Mouse (Mus musculus): Measurements from ENCODE around the gene Eva1a.
A peak's percentile ranks its signal among the peaks of the same experiment; 100 is the strongest.

The Eva1a gene

DNA sequence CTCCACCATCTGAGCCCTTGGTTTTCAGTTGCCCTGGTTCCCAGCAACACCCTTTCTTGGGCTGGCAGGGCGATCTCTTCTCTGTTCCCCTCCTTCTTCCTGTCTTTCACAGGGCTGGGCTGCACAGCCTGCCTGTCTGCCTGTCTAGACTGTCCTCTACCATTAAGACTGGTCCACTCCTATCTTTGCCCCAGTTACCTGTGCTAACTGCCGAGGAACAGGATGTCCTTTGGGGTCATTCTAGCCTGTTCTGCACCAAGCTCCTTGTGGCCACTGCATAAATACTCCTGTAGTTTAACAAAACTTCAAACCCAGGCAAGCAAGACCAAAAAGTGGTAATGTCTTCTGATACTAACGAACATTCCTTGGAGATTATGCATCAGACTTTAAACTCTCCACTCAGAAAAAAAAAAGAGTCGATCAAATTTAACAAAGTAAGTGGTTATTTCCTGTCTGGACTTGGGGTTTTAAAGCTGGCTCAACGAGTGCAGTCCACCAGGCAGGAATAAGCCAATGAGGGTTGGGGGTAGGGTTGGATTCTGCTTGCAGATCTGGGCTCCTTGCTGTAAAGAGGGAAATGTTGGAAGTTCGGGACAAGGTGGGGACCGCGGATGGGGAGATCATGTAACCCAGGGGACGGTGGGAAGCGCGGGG, at the start of gene Eva1a:
Gene Eva1a, plus strand, starts transcription at position 210 of the 654 bp plus-strand sequence.
- peak in 1 of 2 experiments; percentile 37 for DNase-seq

DNA sequence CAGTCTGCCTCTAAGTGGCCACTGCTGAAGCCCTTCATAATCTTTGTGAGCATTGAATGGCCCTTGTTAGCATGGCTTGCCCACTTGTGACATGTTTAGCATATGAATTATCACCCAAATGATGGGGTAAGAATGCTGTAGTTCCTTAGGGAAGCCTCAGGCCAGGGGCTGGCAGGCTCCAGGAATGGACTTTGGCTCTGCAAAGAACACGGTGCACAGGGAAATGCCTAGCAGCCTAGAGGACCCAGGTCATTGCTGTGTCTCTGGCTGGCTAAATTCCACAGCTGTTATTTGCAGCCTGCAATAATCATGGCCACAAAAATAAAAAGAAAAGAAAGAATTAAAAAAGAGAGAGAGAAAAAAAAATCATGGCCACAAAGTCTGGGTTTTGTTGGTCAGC, 28.5 kb upstream of the Eva1a start:
- peak in 1 of 2 experiments; percentile 20 for DNase-seq

DNA sequence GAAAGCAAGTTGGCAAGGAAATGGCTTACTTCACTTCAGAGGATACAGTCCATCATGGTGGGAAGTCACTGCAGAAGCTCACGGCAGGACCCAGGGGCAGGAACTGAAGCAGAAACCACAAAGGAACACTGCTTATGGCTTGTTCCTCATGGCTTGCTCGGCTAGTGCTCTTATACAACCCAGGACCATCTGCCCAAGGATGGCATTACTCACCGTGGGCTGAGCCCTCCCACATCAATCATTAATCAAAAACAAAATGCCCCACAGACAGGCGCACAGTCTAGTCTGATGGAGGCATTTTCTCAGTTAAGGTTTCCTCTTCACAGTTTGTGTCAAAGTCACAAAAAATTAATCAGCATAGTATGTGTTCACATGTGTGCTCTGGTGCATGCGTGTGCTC, 19.8 kb upstream of the Eva1a start:
- DNase-seq, result no peak

DNA sequence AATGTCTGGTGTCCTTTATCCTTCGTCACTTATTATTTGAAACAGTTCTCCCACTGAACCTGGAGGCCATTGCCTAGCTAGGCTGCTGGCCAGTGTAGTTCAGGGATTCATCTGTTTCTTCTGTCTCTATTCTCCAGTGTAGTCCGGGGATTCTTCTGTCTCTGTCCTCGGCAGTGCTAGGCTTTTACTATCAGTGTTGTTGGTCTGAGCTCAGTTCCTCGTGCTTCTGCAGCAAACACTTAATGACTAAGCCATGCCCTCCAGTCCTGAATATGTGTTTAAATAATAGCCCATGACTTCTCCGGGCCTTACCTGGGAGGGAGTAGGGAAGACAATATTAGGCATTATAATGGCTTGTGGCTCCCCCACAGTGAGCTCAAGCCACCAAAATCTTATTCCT, 19.3 kb upstream of the Eva1a start:
- no peak for DNase-seq

DNA sequence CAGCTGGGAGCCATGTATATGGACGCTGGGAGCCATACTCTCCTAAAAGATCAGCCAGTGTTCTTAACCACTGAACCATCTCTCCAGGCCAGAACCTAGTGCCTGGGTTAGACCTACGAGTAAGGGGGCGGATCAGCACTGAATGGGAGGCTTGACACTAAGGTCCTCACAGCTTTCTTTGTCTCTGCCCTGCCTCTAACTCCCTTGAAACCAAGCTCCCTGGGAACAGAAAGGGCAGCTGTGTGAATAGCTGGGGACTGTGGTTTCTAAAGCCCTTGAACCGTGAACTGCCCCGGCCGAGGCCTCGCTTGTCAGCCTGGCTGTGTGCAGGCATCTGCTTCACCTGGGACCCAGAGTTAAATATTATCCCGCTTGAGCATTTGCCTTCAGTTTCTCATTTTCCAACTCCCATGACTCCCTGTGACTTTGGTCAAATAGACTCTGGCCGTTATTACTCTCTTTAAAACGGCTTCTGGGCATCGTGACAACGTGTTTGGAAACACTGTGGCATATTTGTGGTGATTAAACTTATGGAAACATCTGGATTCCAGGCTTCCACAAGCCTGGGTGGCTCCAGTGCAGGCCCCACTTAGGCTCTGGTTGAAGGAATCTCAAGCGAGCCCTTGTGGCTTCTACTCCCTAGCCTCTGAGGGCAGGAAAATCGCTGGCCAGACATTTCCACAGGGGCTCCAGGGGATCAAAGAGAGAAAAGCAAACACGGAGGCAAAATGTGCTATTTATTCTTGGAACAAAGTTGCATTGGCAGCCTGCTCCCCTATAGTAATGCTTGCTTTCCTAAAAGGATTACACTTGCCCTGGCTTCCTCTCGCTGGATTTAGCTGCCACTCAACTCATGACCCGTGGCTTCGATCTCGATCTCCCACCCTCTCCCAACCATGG, 11.0 kb upstream of the Eva1a start:
- DNase-seq, result peak; percentile 76 to 87

DNA sequence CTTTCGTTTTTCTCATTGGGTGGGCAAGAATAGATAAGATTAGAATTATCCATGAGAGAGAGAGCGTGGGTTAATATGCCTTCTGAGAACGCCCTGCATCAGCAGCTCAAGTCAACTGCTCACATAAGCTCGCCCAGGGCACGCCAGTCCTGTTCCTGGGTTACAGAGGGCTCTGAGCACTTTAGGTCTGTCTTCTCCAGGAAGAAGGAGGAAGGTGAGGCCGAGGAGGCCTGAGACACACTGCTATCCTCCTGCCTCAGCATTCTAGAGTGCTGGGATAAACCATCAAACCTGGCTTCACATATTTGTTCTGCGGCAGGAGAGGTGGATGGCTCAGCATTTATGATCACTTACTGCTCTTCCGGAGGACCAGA, 10.3 kb upstream of the Eva1a start:
- DNase-seq, result no peak

DNA sequence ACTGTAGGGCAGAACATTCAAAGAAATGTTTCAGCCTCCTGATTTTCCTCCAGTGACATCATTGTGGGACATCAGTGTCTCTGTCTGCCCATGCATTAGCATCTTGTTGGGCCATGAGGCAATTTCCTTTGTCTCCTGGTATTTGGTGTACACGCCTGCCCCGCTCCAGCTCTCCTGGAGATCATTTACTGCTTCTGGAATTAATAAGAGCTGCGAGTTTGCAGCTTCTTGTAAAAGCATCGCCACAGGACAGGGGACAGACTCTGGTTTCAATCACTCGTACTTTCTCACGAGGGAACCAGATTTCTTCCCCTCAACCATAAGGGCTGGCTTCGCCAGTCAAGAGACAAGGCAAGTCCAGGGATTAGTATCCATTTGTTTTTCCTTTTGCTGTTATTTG, 3.6 kb upstream of the Eva1a start:
- DNase-seq, result no peak

DNA sequence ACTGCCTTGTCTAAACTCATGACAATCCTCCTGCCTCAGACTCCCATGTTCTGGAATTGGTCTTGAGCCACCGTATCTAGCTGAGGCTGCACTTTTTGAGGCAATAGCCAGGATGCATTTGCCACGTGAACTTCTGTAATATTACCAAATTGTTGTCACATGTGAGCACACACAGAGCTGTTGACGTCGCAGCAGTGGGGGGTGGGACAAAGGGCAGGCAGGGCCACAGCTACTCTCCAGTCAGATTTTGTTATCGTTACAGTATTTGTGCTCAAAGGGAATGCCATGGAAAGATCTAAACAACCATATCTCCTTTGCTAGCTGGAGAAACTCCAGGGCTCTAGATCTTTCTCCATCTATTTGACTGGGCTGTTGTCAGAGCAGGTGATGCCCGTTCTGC, 1.6 kb upstream of the Eva1a start:
- no peak for DNase-seq

DNA sequence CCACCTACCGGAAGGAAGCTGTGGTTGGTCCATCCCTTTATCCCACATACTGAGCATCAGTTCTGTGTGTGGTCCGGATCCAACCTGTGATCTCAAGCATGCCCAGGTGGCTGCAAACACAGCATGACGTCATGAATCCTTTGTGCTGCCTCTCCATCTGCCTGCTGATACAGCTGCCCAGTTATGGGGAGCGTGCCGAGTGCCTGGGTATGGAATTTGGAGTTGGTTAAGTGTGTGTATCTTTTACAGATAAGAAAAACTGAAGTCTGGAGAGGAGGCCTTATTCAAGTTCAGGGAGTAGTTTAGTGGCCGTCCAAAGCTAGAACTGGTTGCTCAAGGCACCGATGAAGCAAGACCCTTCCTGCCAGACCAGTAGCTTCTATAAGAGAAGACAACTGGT, 875 bp upstream of the Eva1a start:
- DNase-seq, result no peak

DNA sequence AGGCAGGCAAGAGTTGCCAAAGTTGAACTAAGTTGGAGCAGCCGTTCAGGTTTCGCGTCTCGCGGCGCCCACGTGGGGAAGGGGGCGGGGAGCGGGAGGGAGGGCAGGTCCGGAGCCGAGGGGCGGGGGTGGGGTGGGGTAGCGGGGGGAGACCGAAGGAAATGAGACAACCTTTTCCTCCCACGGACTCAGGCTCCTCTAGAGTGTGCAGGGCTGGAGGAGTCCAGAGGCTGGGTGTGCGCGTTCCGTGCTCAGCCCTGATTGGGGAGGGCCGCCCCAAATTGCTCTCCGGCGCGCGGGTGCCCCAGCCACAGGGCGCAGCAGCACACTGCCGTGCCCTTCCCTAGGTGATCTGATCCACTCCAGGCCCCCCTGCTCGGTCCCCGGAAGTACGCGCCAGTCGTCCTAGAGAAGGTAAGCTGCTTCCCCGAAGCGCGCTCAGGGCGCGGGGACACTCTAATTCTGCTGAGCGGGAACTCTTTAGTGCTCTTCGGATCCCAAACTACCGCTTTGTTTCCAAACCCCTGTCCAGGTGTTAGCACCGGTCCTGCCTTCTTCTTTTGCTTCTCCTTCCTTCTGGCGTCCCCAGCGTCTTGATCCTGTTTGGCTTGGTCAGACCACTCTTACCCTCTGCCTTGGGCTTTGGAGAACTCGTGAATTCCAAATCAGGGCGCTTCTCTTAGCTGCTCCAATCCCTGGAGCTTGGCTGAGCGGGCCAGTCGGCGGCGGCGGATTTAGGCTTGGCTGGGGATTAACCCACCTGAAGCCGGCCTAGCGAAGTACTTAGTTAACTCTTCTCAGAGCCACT, 849 bp downstream of the Eva1a start:
- peak; percentile 78 to 85 for DNase-seq

DNA sequence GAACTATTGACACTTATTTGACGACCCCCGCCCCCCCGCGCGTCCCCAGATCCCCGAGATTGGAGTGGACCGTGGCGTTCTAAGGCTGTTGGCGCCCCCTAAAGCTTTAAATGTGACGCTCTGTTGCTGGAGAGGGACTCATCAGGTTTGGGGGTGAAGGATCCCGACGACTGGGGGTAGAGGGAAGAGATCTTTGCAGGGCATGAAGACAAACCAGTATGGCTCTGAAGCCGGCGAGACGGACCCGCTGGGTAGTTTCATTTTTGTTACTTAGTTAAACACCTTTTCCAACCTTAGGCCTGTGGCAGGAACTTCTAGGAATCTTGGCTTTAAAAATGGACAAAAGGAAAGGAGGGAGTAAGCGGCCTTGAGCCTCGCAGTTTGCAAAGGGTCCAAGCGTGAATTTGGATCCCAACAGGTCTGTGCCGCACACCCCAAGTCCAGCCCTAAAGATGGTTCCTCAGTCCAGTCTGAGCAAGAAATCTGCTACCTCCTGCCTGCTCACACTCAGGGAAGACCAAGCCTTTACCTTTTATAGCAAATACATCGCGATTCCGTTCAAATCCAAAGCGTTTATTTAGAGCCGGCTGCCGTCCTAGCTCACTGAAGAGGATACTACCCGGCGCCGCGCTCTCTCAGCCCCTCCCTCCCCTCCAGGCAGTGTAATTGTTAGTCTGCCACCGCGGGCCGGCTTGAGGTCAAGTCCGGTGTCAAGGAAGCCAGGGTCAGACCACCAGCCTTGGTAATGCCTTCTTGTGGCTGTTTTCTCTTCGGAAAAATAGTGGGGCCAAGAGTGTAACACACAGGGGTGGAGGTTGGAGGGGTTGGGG, 1.7 kb downstream of the Eva1a start:
- peak; percentile 68 to 79 for DNase-seq

DNA sequence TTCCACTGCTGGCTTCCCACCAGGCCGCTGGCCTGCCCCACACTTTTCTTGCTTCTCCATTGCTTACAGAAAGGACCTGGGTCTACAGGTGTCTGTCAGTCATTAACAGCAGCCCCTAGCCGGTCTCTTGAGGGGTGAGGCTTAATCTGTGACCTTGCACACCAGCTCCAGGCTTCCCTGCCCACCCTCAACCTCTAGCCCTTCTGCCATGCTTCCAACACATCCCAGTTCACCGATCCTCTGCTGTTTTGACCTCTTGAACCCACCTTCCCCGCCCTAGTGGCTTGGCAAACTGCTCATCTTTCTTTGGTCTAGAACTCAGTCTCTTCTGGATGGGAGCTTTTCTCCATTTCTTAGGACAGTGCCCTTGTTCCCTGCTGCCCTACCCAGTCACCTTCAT, 2.8 kb downstream of the Eva1a start:
- peak in 1 of 2 experiments; percentile 48 for DNase-seq

DNA sequence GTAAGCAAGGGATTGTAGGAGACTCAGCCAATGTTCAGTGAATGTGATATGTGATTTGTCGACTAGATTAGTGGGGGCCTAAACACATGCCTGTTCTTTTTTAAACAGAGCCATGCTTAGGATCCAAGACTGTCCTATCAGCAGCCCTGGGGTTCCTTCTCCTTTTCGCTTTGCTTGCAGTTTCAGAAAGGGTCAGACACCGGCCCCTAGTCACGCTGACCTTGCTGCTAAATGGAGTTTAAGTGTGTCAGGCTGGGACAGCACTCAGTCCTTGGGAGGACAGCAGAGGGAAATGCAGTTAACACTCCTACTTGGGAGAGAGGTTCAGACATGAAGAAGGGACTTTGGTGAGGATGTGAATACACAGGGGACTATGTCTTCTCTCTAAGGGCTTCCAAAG, 3.7 kb downstream of the Eva1a start:
- DNase-seq, result no peak

DNA sequence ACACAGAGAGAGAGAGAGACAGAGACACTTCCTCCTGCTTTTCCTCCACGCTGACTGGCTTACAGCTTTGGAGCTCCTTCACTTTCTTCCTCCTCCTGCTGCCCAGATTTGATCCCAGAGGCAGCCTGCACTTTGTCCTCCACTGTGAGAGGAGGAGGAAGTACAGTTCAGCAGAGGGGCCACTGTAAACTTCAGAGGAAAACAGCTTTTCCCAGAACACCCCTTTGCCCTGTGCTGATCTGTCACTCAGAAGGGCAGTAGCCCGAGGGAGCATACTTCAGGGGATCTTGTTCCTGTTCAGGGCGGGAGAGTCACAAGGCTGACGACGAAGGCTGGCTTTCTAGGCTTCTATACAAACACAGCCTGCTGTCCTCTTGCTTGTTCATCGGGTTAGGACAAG, 7.1 kb downstream of the Eva1a start:
- peak; percentile 45 to 62 for DNase-seq

DNA sequence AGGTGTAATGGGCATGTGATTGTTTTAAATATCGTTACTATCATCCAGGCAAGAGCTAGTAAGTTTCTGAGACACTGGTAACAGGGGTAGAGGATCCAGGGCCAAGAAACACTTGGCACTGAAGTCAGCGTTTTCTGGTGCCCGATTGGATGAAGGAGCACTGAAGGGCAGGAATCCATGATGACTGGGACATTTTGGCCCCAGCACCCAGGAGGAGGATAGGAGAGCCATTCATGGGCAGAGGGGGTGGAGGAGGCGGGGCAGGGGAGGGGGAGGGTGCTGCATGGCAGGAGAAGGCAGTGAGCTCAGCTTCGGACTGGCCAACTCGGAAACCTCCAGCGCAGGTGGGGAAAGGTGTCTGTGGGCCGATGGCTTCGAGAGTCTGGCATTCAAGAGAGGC, 9.4 kb downstream of the Eva1a start:
- DNase-seq, result no peak

DNA sequence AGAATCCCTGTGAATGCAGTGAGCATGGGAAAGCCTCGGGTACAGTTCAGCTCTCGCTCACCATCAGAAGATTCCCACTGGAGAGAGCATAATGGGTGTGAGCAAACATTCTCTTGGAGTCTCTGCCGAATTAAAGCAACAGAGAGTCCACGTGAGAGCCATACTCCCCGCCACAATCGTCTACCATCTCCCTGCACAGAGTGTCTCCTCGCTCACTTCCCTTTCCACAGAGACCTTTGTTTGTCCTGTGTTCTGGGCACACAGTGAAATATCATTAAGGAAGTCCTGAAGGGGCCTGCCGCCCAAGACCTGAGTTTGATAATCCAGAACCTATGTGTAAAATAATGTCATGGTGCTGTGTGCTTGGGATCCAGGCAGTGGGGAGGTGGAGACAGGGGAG, 10.7 kb downstream of the Eva1a start:
- DNase-seq, result no peak

DNA sequence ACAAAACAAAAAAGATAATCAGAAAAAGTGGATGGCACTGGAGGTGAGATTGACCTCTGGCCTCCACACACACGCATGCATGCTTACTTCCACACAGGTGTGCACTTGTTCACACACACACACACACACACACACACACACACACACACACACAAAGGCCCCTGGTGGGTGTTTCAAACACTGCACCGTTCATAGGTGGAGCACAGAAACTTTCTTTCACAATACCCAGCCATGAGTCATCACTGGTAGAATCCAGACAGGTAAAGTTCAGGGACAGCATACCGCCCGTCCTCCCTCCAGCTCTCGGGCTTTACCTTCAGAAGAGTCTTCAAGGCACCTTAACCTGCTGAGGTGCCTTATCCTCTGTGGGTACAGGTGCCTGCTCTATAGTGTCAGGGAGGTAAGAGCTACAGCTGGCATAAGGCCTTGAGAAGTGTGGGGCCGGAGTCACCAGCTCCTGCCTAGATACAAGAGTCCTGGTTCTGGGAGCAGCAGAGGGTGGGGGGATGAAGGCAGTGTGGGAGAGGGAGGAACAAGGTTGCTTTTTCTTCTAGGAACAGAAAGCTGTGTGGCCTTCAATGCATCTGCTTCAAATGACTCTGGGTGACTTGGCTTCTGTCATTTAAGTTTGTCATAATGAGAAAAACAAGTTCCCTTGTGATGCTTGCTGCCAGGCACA, 11.3 kb downstream of the Eva1a start:
- no peak for DNase-seq

DNA sequence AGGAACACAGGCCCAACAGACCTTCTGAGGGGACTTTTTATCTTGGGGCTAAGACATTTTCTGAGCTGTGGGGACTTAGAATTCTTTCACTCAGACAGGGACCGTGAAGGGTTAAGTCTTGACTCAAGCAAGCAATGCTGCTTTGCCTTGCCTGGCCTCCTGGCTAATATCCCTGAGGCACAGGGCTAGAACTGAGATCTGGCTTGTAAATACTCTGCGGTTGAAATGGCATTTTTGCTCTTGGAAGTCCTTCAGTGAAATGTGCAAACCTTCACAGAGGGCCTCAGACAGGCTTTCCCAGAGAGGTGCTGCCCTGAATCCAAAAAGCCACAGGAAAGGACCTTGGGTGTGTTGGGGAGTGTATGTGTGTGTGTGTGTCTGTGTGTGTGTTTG, 11.9 kb downstream of the Eva1a start:
- DNase-seq, result no peak

DNA sequence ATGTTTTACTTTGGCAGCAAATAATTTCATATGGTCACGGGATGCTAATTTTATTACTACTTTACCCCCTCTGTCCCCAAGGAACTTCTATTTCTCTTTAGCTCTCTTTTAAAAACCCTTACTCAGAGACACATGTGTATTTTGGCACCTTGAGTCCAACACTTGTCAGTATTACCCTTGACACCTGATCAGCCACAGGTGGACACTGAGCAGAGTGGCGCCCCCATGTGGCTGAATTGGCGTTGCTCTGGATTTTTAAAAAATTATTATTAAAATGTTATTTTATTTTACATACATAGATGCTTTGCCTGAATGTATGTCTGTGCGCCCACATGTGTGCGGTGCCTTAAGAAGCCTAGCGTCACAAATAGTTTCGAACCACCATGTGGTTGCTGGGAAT, 14.0 kb downstream of the Eva1a start:
- no peak for DNase-seq

DNA sequence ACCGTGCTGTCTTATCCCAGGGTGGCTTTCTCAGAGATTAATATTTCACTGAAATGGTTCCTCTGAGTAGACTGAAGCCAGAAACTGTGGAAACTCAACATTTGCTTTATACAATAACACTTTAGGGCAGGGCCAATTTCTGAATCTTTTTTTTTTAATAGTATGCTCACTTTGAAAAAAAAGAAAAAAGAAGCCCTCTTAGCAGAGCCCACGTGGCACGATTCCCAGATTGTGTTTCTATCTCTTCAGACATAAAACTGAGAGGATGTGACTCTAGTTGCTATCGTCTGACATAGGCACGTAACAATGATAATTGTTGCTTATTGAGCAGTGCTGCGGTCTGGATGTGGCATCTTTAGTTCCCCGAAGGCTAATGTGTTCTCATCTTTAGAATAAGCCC, 19.1 kb downstream of the Eva1a start:
- DNase-seq, result no peak

DNA sequence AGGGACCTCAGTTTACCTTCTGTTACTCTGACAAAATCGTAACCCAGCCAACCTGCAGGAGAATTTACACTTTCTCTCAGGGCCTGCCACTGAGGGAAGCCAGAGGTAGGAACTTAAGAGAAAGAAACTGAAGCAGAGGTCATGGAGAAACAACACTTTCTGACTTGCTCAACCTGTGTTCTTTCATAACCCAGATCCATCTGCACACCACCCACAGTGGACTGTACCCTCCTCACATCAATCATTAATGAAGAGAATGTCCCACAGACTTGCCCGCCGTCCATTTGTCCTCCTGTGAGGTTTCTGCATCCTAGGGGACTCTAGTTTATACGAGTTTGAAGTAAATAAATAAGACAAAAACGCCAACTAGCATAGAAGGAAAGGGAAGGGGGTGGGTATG, 24.4 kb downstream of the Eva1a start:
- DNase-seq, result no peak

DNA sequence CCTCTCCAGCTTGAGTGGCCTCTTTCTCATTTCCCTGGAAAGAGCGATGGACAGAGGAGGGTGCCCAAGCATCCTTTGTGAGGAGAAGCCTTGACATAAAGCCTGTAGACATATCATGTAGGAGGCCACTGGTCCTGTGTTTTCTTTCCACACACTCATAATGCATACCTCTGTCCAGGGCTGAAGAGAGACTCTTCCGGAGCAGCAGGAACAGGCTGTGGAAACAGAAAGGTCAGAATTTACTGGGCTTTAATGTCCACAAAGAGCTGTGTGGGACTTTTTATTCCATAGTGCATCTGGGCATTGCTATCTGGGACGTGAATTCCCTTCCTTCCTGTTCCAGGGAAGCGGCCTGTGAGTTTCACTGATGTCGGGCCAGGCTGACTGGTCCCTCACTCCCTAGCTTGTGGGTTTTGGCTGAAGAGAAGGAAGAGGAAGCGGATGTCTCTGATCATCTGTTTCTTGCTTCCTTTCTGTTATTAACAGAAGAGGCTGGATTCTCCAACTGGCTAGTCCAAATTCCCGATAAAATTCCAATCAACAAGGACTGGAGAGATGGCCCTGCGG, 25.8 kb downstream of the Eva1a start:
- peak in 1 of 2 experiments; percentile 47 for DNase-seq
